Mouse (Mus musculus) CH12.LX (cell line): ENCODE data around the gene Atp11b.

Source experiments
- CHD2 ChIP-seq: IDR thresholded peaks from 2 replicates; pipeline ENCODE4 v1.6.1; 2011; ENCODE audit warnings: low read length, improper control_type of control experiment
- CTCF ChIP-seq, 2 experiments: IDR thresholded peaks in 1 of 2; conservative IDR thresholded peaks in 1 of 2; 2 replicates each; pipeline ENCODE4 v1.5.1; 2011 to 2012; ENCODE audit warnings: low read depth in 2 of 2, low read length in 2 of 2, improper control_type of control experiment in 1 of 2, inconsistent platforms in 1 of 2, mild to moderate bottlenecking in 1 of 2, moderate library complexity in 1 of 2
- EP300 ChIP-seq: IDR thresholded peaks from 2 replicates; pipeline ENCODE4 v1.6.1; 2011; ENCODE audit warnings: low read length, improper control_type of control experiment
- KAT2A ChIP-seq: IDR thresholded peaks from 2 replicates; pipeline ENCODE4 v1.6.1; 2012; ENCODE audit warnings: low read length, improper control_type of control experiment, inconsistent platforms; ENCODE audit not compliant: insufficient replicate concordance
- MAFK ChIP-seq: IDR thresholded peaks from 2 replicates; pipeline ENCODE4 v1.6.1; 2011; ENCODE audit warnings: low read length, improper control_type of control experiment; ENCODE audit not compliant: insufficient replicate concordance
- MAX ChIP-seq: IDR thresholded peaks from 2 replicates; pipeline ENCODE4 v1.6.1; 2011; ENCODE audit warnings: low read length, improper control_type of control experiment
- MEF2A ChIP-seq: IDR thresholded peaks from 2 replicates; pipeline ENCODE4 v1.6.1; 2014; ENCODE audit warnings: low read depth, mild to moderate bottlenecking, inconsistent platforms, low read length, improper control_type of control experiment, borderline replicate concordance
- POLR2A ChIP-seq: IDR thresholded peaks from 2 replicates; pipeline ENCODE4 v1.6.1; 2011; ENCODE audit warnings: low read depth, mild to moderate bottlenecking, improper control_type of control experiment, low read length
- SIN3A ChIP-seq: IDR thresholded peaks from 2 replicates; pipeline ENCODE4 v1.6.1; 2012; ENCODE audit warnings: low read length, improper control_type of control experiment, inconsistent platforms
- TCF12 ChIP-seq: IDR thresholded peaks from 2 replicates; pipeline ENCODE4 v1.6.1; 2014; ENCODE audit warnings: low read depth, mild to moderate bottlenecking, inconsistent platforms, low read length, improper control_type of control experiment
- USF2 ChIP-seq: conservative IDR thresholded peaks from 2 replicates; pipeline ENCODE4 v1.6.1; 2011; ENCODE audit warnings: low read depth, low read length, improper control_type of control experiment
- ZC3H11A ChIP-seq: IDR thresholded peaks from 2 replicates; pipeline ENCODE4 v1.6.1; 2012; ENCODE audit warnings: low read depth, mild to moderate bottlenecking, inconsistent platforms, low read length, improper control_type of control experiment

DNA sequence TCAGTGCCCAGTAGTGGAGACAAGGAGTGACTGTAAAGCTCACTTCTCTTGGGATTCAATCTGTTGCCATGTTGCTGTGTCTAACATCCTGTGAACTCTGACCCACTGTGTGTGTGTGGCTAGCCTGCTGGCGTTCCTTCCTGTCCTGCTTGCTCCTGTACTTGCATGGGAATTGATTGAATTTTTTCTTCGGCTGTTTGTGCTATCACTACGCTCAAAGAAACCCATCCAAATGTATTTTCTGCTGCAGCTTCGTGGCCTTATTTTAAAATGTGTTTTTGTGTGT lies 49.6 kb upstream of the Atp11b start:
- no peak for TF ChIP-seq POLR2A
- no peak for TF ChIP-seq EP300
- TF ChIP-seq MAFK, result no peak
- TF ChIP-seq CHD2, result no peak
- TF ChIP-seq KAT2A, result no peak
- TF ChIP-seq USF2, result no peak
- no peak for TF ChIP-seq MAX
- TF ChIP-seq CTCF (conservative IDR thresholded peaks at IDR 0.05 in 1 of 2, IDR thresholded peaks at IDR 0.05 in 1 of 2; ENCODE audit: low read depth in 2 of 2, low read length in 2 of 2), result no peak
- no peak for TF ChIP-seq TCF12
- no peak for TF ChIP-seq SIN3A
- no peak for TF ChIP-seq MEF2A
- TF ChIP-seq ZC3H11A, result no peak
